Mouse (Mus musculus) cortical plate, adult 2 months (tissue): ENCODE results near the gene Ccnb1ip1.

Source experiments
- CTCF ChIP-seq: fragments of 200-500 bp; IDR thresholded peaks from 2 replicates; pipeline ENCODE4 v1.5.1; 2011; ENCODE audit warnings: mild to moderate bottlenecking, control low read depth, low read length; ENCODE audit not compliant: insufficient read depth; ENCODE audit errors: extremely low read depth
- POLR2A ChIP-seq: fragments of 200-500 bp; IDR thresholded peaks from 2 replicates; pipeline ENCODE4 v1.6.1; 2011; ENCODE audit warnings: mild to moderate bottlenecking, low read length, control low read depth; ENCODE audit not compliant: insufficient read depth; ENCODE audit errors: extremely low read depth

GRCm38 (mm10) chr14:50795965-50796364 is 11.6 kb downstream of the Ccnb1ip1 start:
- no peak for TF ChIP-seq CTCF
- TF ChIP-seq POLR2A, result no peak
